Mouse (Mus musculus): ENCODE results near the gene Glp2r. TPM values are rescaled to one million over a fixed set of nuclear protein-coding genes. Genes with fewer than 3 reads are reported as not detected.

Glp2r gene
- polyA plus RNA-seq, 1 experiment from 2014 or later, result 0.04 TPM

DNA sequence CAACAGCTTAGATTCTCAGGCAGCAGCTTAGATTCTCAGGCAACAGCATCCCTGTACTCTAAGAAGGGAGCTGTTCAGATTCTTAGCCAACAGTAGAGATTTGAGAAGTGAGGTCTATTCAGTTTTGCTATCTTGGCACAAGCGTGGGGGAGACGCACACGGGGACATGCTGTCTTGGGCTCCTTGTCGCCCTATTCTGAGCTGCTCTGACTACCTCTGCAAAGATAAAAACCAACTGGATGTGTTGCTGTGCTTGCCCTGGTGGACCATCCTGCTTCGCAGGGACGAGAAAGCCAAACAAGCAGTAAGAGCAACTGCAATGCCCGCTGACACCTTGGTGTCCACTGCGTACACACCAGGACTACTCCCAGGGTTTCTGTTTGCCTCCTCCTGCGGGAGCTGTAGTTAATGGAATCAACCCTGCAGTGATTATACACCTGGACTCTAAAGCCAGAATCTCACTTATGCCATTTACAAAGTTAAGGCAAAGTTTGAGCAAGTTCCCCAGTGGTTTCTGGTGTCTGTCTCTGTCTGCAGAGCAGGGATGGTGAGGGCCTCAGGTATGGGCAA is 117.3 kb downstream of the Glp2r start:
- no peak overlapping the region; the same call in 1 of the 2 replicates for H3K4me2 ChIP-seq
- H3K9ac ChIP-seq, result no peak overlapping the region
- no peaks in the 10 kb centered on the region for H3K9me3 ChIP-seq
- no peak overlapping the region for H3K27ac ChIP-seq
- ATAC-seq (replicated peaks), result no peak
- no peak overlapping the region for H3K4me3 ChIP-seq
- 88% methylated on average over 9 of the region's 9 CpGs for WGBS
- H3K27me3 ChIP-seq (replicated peaks), result no peaks in the 10 kb centered on the region
- peaks cover 23% of the 10 kb centered on the region for H3K4me1 ChIP-seq
- no peaks in the 10 kb centered on the region for H3K36me3 ChIP-seq (replicated peaks)

DNA sequence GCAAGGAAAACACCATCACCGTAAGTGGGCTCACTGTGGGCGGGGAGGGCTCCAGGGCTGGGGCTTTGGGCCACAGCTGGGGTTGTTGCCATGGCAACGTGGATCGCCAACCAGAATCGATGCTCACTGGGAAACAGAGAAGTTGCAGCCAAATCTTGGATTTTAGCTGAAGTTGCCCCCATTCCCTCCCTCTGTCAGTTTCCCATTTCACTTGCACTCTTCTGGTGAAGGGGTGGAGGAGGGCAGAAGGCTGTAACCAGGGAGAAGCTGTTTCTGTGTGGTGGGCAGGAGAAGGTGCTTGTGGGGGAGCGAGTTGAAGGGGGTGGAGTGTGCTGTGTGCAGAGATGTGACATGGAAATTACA is 118.1 kb downstream of the Glp2r start:
- Histone ChIP-seq H3K4me1 (peaks cover 23% of the 10 kb centered on the region), H3K4me2 (peak overlapping the region; percentile 35), H3K27ac (no peak overlapping the region), H3K27me3 (replicated peaks) (no peaks in the 10 kb centered on the region), H3K4me3 (no peak overlapping the region; the same call in 1 of the 2 replicates), H3K36me3 (replicated peaks) (no peaks in the 10 kb centered on the region), H3K9ac (no peak overlapping the region), H3K9me3 (no peaks in the 10 kb centered on the region)
- WGBS, result 18% methylated on average over 6 of the region's 6 CpGs
- no peak for ATAC-seq (replicated peaks)

DNA sequence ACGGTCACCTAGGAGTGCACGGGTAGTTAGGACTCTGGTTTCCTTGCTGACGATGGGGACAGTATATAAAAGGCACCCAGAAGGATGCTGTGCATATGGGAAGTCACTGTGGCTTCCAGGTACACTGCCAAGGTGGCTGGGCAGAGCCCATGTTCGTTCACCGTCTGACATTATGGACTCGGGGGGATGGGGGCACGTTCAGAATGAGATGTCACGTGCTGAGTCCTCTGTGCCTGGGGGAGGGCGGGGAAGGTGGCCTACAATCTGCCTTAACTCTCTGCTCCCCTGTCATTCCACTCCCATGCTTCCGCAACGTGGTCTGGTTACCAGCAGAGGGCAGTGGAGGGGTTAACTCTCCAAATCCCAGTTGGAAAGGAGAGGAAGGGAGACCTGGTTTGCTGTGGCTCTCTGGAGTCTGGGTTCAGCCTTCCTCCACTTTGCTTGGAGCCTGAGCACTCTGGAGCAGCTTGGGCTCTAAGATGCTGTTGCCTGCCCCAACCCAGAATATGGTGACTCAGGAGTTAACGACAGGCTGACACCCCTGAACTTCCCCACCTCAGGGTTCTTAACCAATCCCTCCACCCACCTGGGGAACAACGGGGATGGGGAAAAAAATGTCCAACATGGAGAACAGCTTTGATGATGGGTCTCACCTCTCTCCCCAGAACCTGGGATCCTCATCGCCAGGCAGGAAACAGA is 118.6 kb downstream of the Glp2r start:
- Histone ChIP-seq H3K4me2 (peak overlapping the region; percentile 35), H3K9me3 (no peaks in the 10 kb centered on the region), H3K4me1 (peaks cover 27% of the 10 kb centered on the region), H3K36me3 (replicated peaks) (no peaks in the 10 kb centered on the region), H3K4me3 (no peak overlapping the region; the same call in 1 of the 2 replicates), H3K27ac (no peak overlapping the region), H3K27me3 (replicated peaks) (no peaks in the 10 kb centered on the region), H3K9ac (no peak overlapping the region)
- 0 out of 2 replicates have a peak, but pooled peaks have one; percentile 14 for ATAC-seq (replicated peaks)
- 11% methylated on average over 14 of the region's 14 CpGs for WGBS

DNA sequence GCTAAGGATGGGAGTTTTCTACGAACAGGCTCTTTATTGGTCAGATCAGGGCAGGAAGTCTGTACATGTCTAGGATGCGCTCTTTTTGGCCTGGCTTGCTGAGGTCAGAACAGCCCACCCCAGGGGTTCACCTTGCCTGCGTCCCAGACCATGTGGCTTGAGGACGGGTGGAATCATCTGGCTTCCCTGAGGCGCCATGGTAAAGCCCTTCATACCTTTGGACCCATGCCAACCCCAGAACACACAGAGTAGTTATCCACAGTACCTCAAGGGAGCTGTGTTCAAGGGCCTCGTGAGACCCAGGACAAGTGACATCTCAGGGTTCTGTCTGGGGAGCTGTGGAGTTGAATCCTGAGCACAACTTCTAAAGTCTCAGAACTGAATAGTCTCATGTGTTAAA is 119.2 kb downstream of the Glp2r start:
- H3K9ac ChIP-seq, result no peak overlapping the region
- WGBS, result 77% methylated on average over 6 of the region's 6 CpGs
- no peak for ATAC-seq (replicated peaks)

DNA sequence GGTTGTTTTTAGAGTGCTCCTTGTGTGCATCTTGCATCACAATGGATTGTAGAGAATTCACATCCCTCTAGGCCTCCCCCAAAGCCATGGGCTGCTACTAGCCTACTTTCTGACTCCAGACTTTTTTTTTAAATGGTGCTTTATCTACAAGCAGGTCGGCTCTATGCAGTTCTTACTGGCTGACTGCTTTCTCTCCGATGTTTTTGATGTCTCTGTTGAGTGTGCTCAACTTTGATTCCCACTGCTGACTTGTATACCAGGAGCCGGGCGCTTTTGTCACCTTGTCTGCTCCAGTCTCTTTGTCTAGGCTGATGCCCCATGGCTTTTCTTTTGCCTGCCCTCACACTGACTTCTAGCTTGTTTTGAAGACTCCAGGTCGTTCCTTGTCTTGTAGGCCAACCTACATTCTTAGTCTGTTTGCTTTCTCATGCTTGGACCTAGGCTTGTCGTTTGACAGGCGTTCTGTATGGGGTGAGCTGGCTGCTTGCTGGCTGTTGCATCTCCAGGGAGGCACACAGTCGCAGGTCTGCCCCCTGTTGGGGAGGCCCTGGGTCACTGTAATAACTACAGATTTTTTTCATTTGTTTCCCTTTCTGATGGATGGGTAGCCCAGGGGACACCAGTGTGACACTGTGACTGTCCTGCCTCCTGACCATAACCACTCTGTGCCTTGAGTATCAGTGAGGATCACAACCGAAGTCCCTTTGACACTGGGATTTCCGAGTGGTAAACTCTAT is 120.8 kb downstream of the Glp2r start:
- Histone ChIP-seq H3K9me3 (no peaks in the 10 kb centered on the region), H3K9ac (no peak overlapping the region), H3K27me3 (replicated peaks) (no peaks in the 10 kb centered on the region), H3K27ac (no peak overlapping the region), H3K36me3 (replicated peaks) (no peaks in the 10 kb centered on the region), H3K4me1 (peaks cover 22% of the 10 kb centered on the region), H3K4me3 (no peak overlapping the region), H3K4me2 (no peak overlapping the region)
- 49% methylated on average over 10 of the region's 10 CpGs for WGBS
- no peak for ATAC-seq (replicated peaks)

More for the DNA sequence above, 119.2 kb downstream of the Glp2r start:
- no peak overlapping the region for H3K4me2 ChIP-seq
- H3K27me3 ChIP-seq (replicated peaks), result no peaks in the 10 kb centered on the region
- H3K9me3 ChIP-seq, result no peaks in the 10 kb centered on the region
- H3K4me3 ChIP-seq, result no peak overlapping the region
- H3K4me1 ChIP-seq, result peaks cover 28% of the 10 kb centered on the region
- H3K36me3 ChIP-seq (replicated peaks), result no peaks in the 10 kb centered on the region
- H3K27ac ChIP-seq, result no peak overlapping the region

DNA sequence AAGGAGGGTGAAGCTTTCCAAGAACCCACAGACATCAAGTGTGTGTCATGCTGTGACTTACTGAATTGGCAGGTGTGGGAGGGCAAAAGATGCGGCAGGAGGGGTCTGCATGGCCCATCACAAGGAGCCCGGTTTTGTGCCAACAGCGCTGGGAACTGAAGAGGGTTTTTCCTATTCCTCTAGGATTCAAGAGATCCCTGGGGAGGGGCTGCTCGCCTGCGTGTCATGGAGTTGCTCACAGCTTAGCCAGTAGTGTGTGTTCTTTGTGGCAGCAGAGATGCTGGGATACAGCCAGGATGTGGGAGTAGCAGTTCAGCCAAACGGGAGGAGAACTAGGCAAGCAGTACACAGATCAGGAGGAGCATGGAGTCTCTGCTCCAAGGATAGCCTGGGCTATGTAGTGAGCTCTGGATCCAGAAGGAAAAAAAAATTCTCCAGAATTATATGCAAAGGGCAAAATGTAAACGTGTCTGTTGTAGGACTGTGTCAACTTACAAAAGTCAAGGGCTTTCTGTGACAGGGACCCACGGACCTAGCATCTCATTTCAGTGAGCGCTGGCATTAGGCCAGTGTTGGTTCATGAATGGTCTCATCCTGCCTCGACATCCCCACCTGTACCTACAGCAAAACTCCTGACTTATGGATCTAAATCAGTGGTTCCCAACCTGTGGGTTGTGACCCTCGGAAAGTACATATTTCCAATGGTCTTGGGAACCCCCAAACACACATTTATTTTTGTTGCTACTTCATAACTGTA is 122.1 kb downstream of the Glp2r start:
- H3K4me2 ChIP-seq, result no peak overlapping the region
- H3K4me3 ChIP-seq, result no peak overlapping the region
- no peak overlapping the region for H3K27ac ChIP-seq
- no peak overlapping the region for H3K9ac ChIP-seq
- no peaks in the 10 kb centered on the region for H3K36me3 ChIP-seq (replicated peaks)
- H3K27me3 ChIP-seq (replicated peaks), result no peaks in the 10 kb centered on the region
- H3K9me3 ChIP-seq, result no peaks in the 10 kb centered on the region
- H3K4me1 ChIP-seq, result peaks cover 19% of the 10 kb centered on the region
- no peak for ATAC-seq (replicated peaks)
- 75% methylated on average over 11 of the region's 11 CpGs for WGBS

DNA sequence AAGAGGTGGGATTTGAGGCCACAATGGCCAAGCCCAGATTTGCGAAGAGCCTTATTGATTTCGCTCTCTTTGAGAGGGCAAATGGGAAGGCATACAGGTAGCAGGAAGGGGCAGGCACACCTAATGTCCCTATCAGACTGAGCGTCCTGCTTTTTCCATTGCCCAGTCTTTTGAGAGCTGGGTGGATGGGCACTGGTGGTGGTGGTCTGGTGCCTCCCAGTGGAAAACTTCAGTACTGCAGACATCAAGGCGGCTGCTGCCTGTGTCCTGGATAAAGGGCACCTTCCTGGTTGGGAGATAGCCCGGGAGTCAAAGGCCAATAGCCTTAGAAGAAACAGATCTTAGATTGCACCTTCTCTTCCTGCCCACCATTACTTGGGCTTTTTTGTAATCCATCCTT is 123.2 kb downstream of the Glp2r start:
- no peaks in the 10 kb centered on the region for H3K9me3 ChIP-seq
- H3K9ac ChIP-seq, result no peak overlapping the region
- no peak overlapping the region for H3K27ac ChIP-seq
- H3K4me1 ChIP-seq, result peaks cover 13% of the 10 kb centered on the region
- no peaks in the 10 kb centered on the region for H3K36me3 ChIP-seq (replicated peaks)
- H3K4me2 ChIP-seq, result no peak overlapping the region
- no peak overlapping the region for H3K4me3 ChIP-seq
- WGBS, result 31% methylated on average over 5 of the region's 5 CpGs
- no peaks in the 10 kb centered on the region for H3K27me3 ChIP-seq (replicated peaks)
- ATAC-seq (replicated peaks), result no peak; the same call in 1 of the 2 replicates

DNA sequence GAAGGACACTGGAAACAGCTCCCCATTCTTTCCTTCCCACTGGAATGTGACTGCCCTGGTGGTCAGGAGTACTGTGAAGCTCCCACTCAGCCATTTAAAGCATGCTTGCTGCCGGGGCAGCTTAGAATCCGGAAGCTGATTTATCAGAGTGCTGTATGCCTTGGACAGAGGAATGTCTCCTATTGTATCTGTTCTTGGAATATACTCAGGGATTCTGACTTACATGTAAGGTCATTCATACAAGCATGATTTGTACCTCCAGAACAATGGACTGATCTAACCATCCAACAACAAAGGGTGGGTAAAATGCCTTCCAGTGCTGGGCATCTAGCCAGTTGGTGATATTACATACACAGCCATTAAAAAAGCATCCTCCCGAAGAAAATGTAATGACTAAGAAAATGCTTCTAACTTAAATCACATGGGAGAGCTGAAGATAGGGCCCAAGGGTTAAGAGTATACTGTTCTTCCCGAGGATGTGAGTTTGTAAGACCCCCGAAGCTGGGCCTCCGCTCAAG is 126.3 kb downstream of the Glp2r start:
- Histone ChIP-seq H3K9ac (no peak overlapping the region), H3K27me3 (replicated peaks) (no peaks in the 10 kb centered on the region), H3K27ac (no peak overlapping the region), H3K4me3 (no peak overlapping the region), H3K9me3 (no peaks in the 10 kb centered on the region), H3K36me3 (replicated peaks) (no peaks in the 10 kb centered on the region), H3K4me2 (no peak overlapping the region), H3K4me1 (0 out of 2 replicates have a peak, but pooled peaks cover 5% of the 10 kb centered on the region)
- no peak for ATAC-seq (replicated peaks)
- 86% methylated on average over 6 of the region's 6 CpGs for WGBS

DNA sequence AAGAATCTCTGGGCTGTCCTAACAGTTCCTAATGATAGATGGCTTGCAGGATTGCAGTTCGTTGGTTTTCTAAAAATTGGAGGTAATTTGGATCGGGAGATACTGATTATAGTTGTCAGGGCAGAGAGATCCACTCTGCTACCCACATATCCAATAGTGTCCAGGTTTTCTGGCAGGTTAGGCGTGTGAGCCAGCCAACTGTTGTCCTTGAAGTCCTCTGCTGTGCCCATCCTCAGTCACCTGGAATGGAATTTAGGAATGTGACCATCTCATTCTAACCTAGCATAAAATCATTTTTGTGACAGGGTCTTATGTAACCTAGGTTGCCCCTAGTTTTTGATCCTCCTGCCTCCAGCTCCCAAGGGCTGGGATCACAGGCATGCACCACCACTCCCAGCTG is 127.5 kb downstream of the Glp2r start:
- Histone ChIP-seq H3K9me3 (no peaks in the 10 kb centered on the region), H3K4me3 (no peak overlapping the region), H3K27ac (no peak overlapping the region), H3K4me1 (0 out of 2 replicates have a peak, but pooled peaks cover 5% of the 10 kb centered on the region), H3K27me3 (replicated peaks) (no peaks in the 10 kb centered on the region), H3K36me3 (replicated peaks) (no peaks in the 10 kb centered on the region), H3K9ac (no peak overlapping the region), H3K4me2 (no peak overlapping the region)
- 88% methylated on average over 3 of the region's 3 CpGs for WGBS
- no peak for ATAC-seq (replicated peaks)

DNA sequence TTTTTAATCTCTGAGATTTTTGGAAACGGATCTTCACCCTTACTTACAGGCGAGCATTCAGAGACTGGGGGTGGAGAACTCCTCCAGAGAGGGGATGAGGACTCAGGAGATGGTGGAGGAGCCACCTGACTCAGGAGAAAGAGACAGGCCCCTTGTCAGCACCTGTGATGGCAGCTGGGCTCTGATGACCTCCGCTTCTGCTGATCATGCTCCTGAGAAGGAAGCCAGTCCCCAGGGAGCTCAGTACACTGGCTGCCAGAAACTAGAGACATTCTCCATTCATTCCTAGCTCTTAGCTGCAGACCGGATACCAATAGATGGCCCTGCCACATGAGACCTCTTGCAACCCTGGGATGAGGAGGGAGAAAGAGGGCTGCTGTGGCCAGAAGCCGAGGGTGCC is 128.1 kb downstream of the Glp2r start:
- H3K36me3 ChIP-seq (replicated peaks), result no peaks in the 10 kb centered on the region
- 78% methylated on average over 5 of the region's 5 CpGs for WGBS

DNA sequence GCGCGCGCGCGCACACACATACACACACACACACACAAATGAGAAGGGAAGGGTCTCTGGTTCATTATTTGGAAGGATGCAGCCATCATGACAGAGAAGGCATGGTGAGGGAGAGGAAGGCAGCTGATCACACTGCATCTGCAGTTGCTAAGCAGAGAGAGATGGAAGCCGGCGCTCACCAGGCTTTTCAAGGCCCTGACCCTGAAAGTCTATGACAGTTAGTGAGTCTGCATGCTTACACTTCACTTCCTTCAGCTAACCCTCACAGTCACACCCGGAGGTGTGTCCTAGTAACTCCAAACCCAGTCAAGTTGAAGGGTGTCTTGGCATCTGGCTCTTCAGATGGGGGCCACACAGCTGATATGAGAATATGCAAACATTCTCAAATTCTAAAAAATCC is 128.5 kb downstream of the Glp2r start:
- Histone ChIP-seq H3K4me2 (no peak overlapping the region), H3K9ac (no peak overlapping the region), H3K4me1 (0 out of 2 replicates have a peak, but pooled peaks cover 2% of the 10 kb centered on the region), H3K4me3 (no peak overlapping the region), H3K27ac (no peak overlapping the region), H3K36me3 (replicated peaks) (no peaks in the 10 kb centered on the region), H3K9me3 (no peaks in the 10 kb centered on the region), H3K27me3 (replicated peaks) (no peaks in the 10 kb centered on the region)
- WGBS, result 96% methylated on average over 8 of the region's 8 CpGs
- ATAC-seq (replicated peaks), result no peak

More for the DNA sequence above, 128.1 kb downstream of the Glp2r start:
- Histone ChIP-seq H3K9ac (no peak overlapping the region), H3K4me1 (0 out of 2 replicates have a peak, but pooled peaks cover 5% of the 10 kb centered on the region), H3K4me3 (no peak overlapping the region), H3K4me2 (no peak overlapping the region), H3K9me3 (no peaks in the 10 kb centered on the region), H3K27ac (no peak overlapping the region), H3K27me3 (replicated peaks) (no peaks in the 10 kb centered on the region)
- no peak for ATAC-seq (replicated peaks)

DNA sequence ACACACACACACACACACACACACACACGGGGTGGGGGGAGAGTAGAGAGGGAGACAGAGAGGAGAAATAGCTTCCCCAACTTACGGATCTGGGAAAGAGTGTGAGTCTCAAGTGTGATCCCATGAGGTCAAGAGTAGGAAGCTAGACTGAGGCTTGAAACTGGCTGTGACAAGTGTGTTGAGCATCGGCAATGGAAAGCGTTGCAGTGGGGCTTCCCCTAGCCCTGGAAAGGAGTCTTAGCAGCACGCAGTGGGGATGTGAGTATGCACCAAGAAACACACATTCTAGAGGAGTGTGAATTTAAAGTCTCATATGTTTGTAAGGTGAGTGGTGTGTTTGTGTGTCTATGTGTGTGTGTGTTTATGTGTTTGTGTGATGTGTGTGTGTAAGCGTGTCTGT is 130.7 kb downstream of the Glp2r start:
- no peak for ATAC-seq (replicated peaks)
- WGBS, result 89% methylated on average over 6 of the region's 6 CpGs
- no peak overlapping the region for H3K27ac ChIP-seq
- no peaks in the 10 kb centered on the region for H3K36me3 ChIP-seq (replicated peaks)
- H3K4me2 ChIP-seq, result no peak overlapping the region
- H3K9ac ChIP-seq, result no peak overlapping the region
- no peaks in the 10 kb centered on the region for H3K9me3 ChIP-seq
- no peak overlapping the region for H3K4me3 ChIP-seq
- H3K27me3 ChIP-seq (replicated peaks), result no peaks in the 10 kb centered on the region
- H3K4me1 ChIP-seq, result no peaks in the 10 kb centered on the region; the same call in 1 of the 2 replicates
